Mouse (Mus musculus) embryonic facial prominence, embryonic 13.5 days (tissue): ENCODE results near the gene Ak6. TPM values are rescaled to one million over a fixed set of nuclear protein-coding genes. Genes with fewer than 3 reads are reported as not detected.

Experiments
- polyA plus RNA-seq: library from polyadenylated mRNA; unstranded; fragments of >200 nt; fragmentation: Nextera tagmentation; extraction: Ambion mirVana; gene quantifications from 2 replicates; pipeline ENCODE4 v1.2.1, GENCODE M21; 2015

The Ak6 gene
- polyA plus RNA-seq, 1 experiment from 2014 or later: 295 TPM

Other genes with a start within 250 kb of the Ak6 start
- not detected in 2 replicates for gene Naip1, start 198.1 kb upstream of the Ak6 start, polyA plus RNA-seq
- 76.8 and 86.5 TPM in 2 replicates for gene Gtf2h2, start 158.4 kb upstream of the Ak6 start, polyA plus RNA-seq
- gene Ocln, start 98.3 kb upstream of the Ak6 start, polyA plus RNA-seq: 7.8 and 11.1 TPM in 2 replicates
- gene Marveld2, start 34.0 kb upstream of the Ak6 start, polyA plus RNA-seq: 5.6 TPM in 2 replicates
- gene Rad17, start 72 bp downstream of the Ak6 start, polyA plus RNA-seq: 23.6 and 24.2 TPM in 2 replicates
- gene Taf9, start 600 bp downstream of the Ak6 start, polyA plus RNA-seq: 12.7 and 21.4 TPM in 2 replicates
- 4.4 and 4.7 TPM in 2 replicates for gene Ccdc125, start 18.7 kb downstream of the Ak6 start, polyA plus RNA-seq
- 91.7 and 98.8 TPM in 2 replicates for gene Cdk7, start 80.0 kb downstream of the Ak6 start, polyA plus RNA-seq
- 123 and 141 TPM in 2 replicates for gene Mrps36, start 93.7 kb downstream of the Ak6 start, polyA plus RNA-seq
- 43.7 and 44.6 TPM in 2 replicates for gene Cenph, start 124.9 kb downstream of the Ak6 start, polyA plus RNA-seq
- 232 and 240 TPM in 2 replicates for gene Ccnb1, start 135.6 kb downstream of the Ak6 start, polyA plus RNA-seq
- 50.6 and 54.5 TPM in 2 replicates for gene Slc30a5, start 182.4 kb downstream of the Ak6 start, polyA plus RNA-seq